Mouse (Mus musculus) inflammation-experienced regulatory T-cells, adult 16 weeks (primary cell): ENCODE measurements around the gene Itga11. TPM values are rescaled to one million over a fixed set of nuclear protein-coding genes. Genes with fewer than 3 reads are reported as not detected.

Experiments
- polyA plus RNA-seq: library from polyadenylated mRNA; unstranded; fragments of 100-300 nt; shearing (Covaris generic); gene quantifications from one replicate; pipeline ENCODE4 v1.2.1, GENCODE M21; 2017

Gene Itga11
- 0.09 TPM for polyA plus RNA-seq

DNA sequence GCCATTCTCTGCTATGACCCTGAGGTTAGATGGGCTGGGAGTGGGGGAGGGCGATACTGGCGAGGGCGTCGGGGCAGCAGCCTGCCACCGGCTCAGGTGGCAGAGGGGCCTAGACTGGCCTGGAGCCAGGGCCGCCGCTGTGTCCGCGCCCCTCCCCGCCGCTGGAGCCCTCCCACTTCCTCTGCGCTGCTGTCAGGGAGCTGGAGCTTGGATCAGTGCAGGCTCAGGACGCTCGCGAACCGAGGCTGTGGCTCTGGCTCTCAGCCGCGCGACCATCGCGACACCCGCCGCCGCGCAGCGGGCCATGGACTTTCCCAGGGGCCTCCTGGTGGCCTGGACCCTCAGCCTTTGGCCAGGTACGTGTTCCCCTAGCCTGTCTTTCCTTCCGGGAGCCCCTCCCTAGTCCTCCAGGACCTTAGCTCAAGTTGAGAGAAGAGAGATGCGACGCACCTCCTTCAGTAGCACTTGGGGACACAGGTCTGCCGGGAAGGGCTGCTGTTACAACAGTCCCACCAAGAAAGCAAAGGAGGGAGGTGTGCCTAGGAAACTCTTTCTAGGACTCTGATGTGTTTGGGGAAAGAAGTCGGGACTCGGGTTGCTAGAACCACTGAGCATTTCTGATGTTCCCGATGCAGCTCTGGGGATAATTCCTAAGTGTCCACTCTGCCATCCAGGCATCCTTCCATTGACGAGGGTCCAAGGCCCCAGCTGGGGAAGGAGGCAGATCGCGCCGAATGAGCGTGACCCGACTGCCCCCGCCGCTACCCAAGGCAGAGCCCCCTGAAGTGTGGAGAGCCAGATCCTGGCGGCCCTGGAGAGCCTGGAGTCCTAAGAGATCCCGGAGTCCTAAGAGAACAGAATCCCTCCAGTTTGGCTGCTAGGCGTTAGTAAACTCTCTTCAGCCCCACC is at the start of gene Itga11:
TSS of gene Itga11 (plus strand) at position 186 of the 909 bp plus-strand sequence.

DNA sequence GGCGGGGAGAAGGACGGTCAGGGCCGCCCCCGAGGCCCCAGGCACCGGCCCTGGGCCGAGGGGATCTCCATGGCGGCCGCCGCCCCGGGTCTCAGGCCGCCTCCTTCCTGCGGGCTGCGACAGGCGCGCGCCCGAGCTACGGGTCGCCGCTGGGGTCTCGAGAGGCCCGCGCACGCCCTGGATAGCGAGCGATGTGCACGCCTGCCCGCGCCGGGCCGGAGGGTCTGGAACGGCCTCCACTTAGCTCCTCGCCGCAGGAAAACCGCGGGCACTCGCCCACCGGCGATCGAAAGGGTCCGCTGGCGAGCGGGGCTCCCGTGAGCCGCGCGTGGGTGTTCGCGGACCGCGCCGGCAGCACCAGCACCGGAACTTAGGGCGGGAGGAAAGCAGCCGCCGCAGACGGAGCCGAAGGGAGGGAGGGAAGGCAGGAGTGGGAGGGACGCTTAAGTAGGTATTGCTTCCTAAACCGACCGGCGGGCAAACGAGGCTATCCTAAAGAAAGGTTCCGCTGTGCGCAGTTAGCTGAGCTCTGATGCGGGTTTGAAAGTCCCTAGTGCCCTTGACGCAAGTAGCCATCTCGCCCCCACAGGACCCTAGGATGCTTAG is 134.0 kb downstream of the Itga11 start, which contains the start of gene Fem1b:
TSS of gene Fem1b (minus strand) at position 419 of the 606 bp plus-strand sequence.

Other genes starting within 250 kb of the Itga11 start
- 8.5 TPM for gene Coro2b, start 140.8 kb upstream of the Itga11 start, polyA plus RNA-seq
- gene Fem1b, start 134.1 kb downstream of the Itga11 start, polyA plus RNA-seq, result 7.6 TPM
- gene Cln6, start 161.0 kb downstream of the Itga11 start, polyA plus RNA-seq, result 4.8 TPM
- gene Calml4, start 180.3 kb downstream of the Itga11 start, polyA plus RNA-seq, result 0.54 TPM